Mouse (Mus musculus) heart, postnatal 36 days (tissue): ENCODE measurements around the gene Dmd. TPM values are rescaled to one million over a fixed set of nuclear protein-coding genes. Genes with fewer than 3 reads are reported as not detected.
A peak's percentile ranks its signal among the peaks of the same experiment; 100 is the strongest.
"Not testable (repeated sequence)": the region's sequence is repeated elsewhere in the genome, so short reads cannot be mapped to it uniquely, and the experiment has no call there.

ENCODE experiments used
- DNase-seq, 2 experiments: peaks; one replicate each; pipeline ENCODE4 v3.0.0; 2021 to 2022
- intact Hi-C: fragments of 180-260 bp; cut with DNase I; formaldehyde crosslinking; loops from one replicate; pipeline ENCODE4 v1.15.1; 2025
- total RNA-seq, 2 experiments: library from RNA; stranded (reverse); gene quantifications; 2 replicates each; pipeline ENCODE4 v1.2.3; 2021

Dmd gene
- total RNA-seq: 100 to 1,000 TPM in 1 of 2 experiments, 10 to 100 TPM in 1; 90.4 to 101 TPM

DNA sequence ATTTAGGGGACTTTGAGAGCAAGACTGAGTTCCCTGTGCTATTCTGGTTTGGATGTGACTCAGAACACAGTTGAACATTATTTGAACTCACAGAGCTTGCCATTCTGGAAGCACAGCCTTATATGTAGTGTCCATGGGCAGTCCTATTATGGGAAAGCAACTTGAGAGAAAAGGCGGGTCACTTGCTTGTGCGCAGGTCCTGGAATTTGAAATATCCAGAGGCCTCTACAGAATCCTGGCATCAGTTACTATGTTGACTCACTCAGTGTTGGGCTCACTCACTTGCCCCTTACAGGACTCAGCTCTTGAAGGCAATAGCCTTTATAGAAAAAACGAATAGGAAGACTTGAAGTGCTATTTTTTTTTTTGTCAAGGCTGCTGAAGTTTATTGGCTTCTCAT is at the start of gene Dmd:
Gene Dmd, plus strand, starts transcription at position 241 of the 400 bp plus-strand sequence.
- intact Hi-C loops: no loop called here
- peak; percentile 4 to 7 for DNase-seq

DNA sequence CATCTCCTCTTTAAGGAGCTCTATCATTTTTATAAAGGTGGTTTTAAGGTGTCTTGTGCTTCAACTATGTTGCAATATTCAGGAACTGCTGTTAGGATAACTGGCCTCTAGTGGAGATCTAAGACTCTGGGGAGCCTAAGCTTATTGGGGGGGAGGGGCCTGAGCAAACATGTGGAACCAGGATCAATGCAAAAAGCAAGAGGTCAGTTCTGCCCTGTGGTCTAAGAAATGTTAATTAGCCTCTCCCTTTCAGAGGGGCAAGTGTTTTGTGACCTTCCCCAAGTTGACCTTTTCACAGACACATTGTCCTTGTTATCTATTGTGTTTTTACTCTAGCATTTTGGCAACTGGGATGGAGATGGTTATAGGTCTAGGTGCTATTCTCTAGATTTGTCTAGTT is 47.2 kb upstream of the Dmd start:
- intact Hi-C loops: no loop called here
- no peak for DNase-seq

DNA sequence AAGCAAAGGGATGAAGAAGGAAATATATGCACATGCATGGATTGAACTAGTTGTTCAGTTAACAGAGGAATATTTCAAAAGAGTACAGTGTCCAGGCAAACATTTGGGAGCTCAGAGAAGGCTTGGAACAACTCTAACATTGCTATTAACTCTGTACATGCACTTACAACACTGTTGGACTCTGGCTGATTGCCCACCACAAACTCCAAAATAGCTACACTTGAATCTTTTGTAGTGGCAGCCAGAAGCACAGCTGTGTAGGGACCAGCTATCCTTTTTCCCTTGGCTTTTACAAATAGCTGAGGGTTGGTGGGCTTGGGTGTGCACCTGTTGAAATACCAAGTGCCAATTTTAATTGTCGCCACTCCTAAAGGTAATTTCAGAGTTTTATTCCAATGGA is 39.0 kb downstream of the Dmd start:
- DNase-seq: peak in 1 of 2 experiments; percentile 3
- intact Hi-C loops: no loop called here

DNA sequence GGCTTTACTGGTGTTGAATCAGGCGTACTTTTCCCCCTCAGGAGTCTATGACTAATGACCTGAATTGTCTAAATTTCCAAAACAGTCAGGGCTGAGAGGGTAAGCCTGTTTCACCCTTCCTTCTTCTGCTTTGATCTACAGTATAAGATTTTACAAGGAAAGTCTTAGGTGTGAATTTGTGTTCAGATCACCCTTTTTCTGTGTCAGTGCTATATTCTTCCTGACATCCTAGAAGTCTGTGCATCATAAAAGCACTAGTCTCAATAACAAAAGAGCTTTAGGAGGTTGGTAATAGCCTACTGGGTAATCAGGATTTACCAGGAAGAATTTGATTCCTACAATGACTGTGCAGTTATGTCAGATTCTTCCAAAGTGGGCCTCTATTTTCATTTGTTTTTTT is 101.5 kb downstream of the Dmd start:
- intact Hi-C loops: no loop called here
- no peak for DNase-seq

DNA sequence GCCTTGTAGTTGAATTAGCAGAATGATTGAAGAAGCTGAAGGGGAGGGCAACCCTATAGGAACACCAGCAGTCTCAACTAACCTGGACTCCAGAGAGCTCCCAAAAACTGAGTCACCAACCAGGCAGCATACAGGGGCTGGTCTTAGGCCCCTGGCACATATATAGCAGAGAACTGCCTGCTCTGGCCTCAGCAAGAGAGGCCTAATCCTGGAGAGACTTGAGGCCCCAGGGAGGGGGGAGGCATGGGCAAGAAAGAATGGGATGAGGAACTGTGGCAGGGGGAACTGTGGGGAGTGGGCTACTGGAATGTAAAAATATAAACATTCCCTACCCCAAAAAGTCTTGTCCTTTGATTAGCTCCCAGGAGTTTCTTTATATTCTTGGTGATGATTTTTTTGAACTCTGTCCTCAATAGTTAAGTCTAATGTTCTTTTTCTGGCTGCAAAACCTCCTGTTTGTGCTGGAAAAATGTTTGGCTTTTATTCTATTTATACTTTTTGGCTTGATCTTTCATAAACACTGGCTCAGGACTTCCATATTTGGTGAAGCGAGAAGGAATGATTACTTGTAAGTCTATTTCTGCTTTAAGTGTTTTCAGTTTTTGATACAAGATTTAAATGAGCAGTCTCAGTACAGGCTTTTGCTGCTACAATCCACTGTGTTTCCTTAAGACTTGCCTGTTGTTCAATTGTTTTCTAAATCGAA is 167.7 kb downstream of the Dmd start:
- DNase-seq: no peak
- intact Hi-C loops: no loop called here

DNA sequence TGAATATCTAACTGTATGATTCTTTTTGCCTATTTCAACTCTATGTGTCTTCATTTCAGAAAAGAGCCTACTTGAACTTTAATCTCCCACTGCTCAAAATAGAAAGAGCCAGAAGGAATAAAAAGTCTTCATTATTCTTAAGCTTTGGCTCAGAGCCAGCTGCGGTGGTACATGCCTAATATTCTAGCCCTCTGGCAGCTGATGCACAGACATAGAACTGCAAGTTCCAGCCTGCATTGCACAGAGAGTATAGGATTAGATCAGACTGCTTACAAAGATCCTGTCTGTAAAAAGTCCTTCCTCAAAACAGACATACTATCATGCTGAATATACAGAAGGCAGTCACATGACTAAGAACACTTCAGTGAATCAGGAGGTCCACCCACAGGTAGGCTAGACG is 168.5 kb downstream of the Dmd start:
- intact Hi-C loops: no loop called here
- DNase-seq: no peak

DNA sequence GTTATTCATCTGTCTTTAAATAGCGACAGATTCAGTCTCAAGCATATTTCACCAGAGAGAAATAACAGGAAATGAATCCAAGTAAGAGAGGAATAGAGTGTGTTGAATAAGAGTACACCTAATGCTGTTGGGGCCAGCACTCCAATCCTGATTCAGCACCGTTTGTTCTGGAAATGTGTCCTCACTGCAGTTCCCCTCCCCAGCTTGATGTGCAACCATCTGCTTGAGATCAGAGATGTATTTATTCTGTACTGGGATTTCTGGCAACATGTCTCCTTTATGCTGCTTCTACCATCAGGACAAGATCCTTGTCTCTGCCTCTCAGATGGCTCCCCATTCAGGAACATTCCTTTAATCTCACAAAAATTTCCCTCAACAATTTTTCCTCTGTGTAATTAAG is 271.9 kb downstream of the Dmd start:
- intact Hi-C loops: no loop called here
- DNase-seq: no peak

DNA sequence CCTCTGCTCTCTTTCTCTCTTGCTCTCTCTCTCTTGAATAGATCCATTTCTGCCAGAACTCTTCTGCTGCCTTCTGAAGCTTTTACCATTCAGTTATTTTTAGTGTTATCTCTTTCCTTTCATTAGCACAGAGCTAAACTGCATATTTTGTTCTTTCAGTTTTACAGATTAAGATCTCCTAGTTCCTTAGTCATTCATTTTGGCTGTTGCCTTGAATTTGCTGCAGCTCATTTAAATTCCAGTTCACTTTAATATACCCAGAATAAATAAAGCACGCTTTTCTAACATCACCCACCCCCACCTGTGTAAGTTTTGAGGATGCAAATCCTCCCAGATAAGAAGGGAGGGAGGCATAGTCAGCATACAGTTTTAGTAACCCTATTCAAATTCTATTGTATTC is 272.4 kb downstream of the Dmd start:
- intact Hi-C loops: no loop called here
- DNase-seq: no peak

DNA sequence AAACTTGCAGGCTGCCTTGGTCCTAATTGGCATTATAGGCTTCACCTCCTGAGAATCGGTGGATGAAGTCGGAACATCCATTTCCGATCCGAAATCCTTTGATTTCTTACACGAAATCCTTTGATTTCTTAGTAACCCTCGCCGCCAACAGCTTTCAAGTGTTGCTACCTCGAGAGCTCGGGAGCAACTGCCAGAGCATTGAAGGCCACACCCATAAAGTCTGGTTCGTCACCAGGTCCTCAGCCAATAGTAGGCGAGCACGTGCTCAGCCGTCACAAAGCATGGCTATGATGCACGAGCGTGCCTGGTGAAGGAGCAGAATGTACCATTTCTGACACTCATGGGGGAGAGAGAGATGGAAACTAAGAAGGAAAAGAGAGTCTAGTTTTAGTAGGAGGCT is 538.9 kb downstream of the Dmd start, which contains the start of gene Tsga8:
Gene Tsga8, minus strand, starts transcription at position 327 of the 400 bp plus-strand sequence.
- intact Hi-C loops: no loop called here
- no peak for DNase-seq

DNA sequence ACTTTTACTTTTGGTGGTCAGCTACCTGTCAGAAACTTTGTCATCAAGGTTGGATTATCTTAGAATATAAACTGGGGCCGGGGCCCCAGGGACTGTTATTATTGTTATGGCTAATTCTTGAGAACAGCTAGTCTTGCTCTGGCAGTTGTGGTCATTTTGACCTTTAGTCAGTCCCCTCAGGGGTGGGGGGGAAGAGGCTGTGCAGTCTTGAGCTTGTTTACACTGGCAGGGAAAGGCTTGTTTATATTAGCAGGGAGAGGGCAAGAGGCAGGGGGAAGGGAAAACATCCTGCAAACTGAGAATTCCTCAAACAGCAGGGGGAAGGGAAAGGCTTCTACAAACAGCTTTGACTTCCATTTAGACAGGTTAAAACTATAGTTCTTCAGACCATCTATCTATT is 726.3 kb downstream of the Dmd start:
- no peak for DNase-seq
- intact Hi-C loops: no loop called here

DNA sequence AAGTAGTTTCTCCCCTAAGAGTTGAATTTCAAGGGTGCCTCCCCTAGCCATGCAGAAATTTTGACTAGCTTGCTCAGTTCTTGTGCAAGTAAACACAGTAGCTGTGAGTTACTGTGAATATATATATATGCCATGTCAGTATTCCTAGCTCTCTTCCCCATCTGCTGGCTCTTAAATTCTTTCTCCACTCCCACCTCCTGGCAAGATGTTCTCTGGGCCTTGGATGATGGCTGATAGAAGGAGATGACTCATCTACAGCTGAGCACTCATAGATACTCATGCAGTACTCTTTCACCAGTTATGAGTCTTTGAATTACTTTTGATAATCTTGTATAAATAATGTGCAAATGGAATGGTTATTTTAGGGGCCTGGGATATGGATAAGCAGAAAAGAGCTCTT is 737.9 kb downstream of the Dmd start:
- intact Hi-C loops: no loop called here
- DNase-seq: no peak

DNA sequence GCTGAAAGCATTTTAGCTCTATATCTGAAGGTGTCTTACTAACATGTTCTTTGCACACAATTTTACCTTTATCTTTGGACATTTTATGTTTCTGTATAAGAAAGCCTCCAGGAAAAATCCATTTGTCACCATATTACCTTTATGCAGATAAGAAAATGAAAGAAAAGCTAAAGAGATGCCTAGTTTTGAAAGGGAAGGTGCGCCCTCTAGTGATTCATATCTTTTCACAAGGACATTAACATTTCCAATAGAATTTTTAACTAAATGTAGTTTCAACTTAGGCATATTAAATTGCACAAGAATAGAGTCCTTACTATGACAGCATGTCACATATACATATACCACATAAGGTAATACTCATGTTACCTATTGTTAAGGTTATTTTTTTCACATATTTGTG is 791.9 kb downstream of the Dmd start:
- intact Hi-C loops: no loop called here

DNA sequence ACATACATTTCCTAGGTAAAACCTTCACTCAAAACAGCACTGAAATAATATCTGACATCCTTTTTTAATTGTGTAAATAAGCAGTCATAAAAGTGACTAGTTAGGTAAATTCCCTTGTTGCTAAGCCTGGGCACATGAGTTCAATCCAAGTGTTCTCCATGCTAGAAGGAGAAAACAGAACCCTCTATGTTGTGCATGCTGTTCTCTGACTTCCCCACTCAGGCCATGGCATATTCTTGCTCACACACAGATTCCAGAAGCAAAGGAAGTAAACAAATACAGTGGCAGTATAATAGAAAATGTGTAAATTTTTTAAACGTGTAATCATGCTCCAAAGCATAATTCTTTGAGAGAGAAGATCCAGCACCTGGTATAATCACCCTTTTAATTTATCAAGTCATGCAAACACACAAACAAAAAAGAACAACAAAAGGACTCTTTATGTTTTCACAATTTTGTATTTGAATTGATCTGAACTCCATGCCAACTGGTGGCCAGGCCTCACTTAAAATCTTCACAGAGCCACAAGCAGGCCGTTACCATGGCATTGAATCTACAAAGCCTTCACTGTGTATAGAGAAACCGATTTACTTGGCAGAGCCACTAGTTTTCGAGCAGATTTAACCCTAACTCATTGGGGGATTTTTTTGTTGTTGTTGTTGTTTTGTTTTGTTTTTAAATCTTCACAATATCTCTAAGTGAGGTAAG is 797.8 kb downstream of the Dmd start:
- intact Hi-C loops: no loop called here
- no peak for DNase-seq

More for the DNA sequence above, 791.9 kb downstream of the Dmd start:
- no peak for DNase-seq

DNA sequence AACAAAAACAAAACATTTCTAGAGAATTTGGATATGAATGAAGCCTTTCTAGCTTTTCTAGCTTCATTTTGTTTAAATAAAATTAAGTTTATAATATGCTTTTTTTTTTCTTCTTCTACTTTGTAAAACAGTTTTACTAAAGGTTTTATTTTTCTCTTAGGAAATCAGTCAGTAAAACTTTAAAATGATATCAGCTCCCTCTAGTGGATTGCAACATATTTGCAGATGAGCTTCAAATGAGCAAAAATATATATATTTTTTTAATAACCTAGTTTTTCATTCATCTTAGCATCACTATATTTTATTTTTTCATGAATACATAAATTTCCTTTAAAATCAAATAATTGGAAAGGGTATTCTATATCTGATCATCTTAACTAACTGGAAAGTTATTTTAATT is 838.7 kb downstream of the Dmd start:
- intact Hi-C loops: no loop called here
- no peak for DNase-seq

DNA sequence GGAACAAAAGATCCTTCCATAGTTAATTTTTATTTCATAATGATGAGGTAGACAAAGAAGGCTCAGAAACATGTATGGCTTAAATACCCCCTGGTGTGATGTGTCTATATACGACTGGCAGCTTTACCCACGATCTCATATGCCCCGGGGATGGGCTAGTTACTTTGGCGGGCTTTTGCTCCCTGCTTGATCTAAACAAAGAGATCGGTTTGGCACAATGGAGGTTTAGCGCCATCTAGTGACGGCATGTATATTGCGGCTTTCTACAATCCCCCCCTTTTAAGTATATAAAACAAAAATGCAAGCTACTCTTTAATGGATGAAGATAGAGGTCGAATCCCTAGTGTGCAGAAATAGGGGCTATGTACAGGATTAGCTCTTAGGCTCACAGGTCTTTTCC is 918.8 kb downstream of the Dmd start:
- intact Hi-C loops: not testable (repeated sequence)
- DNase-seq: peak in 1 of 2 experiments; percentile 8

DNA sequence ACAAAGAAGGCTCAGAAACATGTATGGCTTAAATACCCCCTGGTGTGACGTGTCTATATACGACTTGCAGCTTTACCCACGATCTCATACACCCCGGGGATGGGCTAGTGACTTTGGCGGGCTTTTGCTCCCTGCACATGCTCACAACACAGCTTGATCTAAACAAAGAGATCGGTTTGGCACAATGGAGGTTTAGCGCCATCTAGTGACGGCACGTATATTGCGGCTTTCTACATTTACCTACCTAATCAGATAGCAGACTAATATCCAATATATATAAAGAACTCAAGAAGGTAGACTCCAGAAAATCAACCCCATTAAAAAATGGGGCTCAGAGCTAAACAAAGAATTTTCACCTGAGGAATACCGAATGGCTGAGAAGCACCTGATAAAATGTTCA is 926.7 kb downstream of the Dmd start:
- intact Hi-C loops: not testable (repeated sequence)
- peak in 1 of 2 experiments; percentile 22 for DNase-seq

DNA sequence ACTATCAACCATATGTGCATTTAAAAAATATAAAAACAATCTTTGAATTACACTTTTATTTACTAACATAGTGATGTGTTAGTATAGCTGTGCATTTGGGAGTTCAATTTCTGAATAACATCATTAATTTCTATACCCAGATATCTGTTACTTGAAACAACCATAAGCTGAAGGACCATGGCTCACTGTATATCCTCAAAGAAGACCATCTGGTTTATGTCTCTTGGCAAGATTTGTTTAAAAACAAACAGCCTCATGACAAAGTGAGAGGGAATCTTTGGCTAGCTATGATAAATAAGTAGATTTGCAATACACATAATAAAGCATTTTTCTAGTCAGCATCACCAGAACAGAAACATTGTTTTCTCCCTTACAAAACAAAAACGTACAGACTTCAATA is 1027.2 kb downstream of the Dmd start:
- DNase-seq: no peak
- intact Hi-C loops: no loop called here

DNA sequence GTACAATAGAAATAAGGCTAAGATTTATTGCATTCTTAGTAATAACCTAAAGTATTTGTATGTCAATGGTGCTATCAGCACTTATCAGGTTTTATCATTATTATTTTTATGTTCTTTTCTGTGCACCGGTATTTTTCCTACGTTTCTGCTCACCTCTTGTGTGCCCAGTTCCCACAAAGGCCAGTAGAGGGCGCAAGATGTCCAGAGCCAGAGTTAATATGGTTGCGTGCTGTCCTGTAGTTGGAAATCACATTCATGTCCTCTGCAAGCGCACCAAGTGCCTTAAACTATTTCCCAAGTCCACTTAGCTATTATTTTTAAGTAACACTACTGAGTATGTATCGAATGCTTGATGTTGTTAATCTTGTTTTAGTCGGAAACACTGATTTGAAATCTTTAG is 1052.6 kb downstream of the Dmd start:
- peak in 1 of 2 experiments; percentile 15 for DNase-seq
- intact Hi-C loops: no loop called here

DNA sequence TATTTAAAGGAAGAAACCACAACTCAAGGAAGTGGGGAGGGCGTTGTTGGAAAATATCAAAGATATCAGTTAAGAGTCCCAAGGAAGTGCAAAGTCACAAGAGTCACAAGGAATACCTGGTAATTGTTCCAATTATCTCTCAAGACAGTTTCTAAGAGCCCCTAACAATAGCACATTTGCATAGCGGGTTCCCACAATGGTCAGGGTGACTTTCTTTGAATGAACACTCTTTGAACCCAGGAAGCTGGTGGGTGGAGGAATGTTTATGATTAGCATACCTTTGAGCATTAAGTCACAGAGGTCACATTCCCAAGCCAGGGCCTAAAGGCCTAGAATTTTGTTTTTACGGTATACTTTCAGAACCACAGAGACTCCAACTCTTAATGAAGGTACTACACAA is 1113.8 kb downstream of the Dmd start:
- intact Hi-C loops, DNase-seq: not testable (repeated sequence)

DNA sequence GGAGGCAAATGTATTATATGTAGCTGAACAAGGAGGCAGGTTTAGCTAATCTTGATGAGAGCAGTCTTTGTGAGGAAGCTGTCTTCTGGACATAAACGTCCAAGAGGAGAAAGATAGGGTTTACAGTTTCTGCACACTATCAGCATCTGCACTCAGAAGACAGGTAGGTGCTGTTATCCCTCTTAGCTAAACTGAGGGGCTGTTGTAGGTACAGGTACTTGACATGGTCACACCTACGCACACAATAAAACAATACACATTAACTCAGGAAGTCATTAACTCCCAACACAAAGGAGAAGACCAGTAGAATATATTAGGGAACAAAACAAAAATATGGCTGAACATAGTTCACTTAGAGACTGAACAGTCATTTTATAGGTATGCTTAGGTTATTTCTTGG is 1217.2 kb downstream of the Dmd start:
- no peak for DNase-seq
- intact Hi-C loops: no loop called here

DNA sequence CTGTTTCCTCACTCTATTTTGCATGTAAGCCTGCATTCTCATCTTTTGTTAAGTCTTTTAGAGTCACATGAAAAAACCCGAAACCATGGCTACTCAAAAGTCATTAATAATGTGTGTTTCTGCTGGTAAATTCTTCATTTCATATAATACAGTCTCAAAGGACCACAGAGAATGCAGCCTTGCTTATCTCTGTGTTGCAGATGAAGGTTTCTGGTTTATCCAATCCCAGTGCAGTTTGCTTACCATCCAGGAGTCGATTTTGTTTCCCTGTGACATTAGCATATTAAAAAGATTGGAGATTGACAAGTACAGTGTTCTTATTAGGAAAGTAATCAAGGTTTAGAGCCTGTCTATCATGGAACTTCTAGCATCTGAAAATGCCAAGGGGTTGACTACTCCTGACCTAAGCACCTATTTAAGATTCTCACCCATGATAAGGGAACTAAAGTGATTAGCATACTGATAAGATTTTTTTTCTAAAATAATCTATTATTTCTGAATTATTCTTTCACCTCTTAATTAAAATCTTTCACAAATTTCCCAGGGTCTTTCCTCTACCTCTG is 1292.7 kb downstream of the Dmd start:
- intact Hi-C loops: no loop called here
- no peak for DNase-seq

DNA sequence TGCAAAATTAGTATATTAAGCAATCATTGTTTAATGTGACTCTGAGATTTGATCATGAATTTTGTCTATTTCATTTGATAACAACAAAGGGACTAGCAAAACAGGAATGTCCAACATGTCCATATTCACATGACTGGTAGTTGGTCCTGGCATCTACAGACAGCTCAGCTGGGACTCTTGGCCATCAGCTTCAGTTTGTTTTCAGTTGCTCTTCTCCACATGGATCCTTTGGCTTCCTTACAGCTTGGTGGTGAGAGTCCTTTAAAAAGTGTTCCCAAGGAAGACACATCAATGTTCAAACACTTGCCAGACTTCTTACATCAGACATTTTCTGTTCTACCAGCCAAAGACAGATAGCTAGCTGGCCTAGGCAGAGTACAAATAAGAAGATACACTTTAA is 1381.9 kb downstream of the Dmd start:
- intact Hi-C loops: no loop called here
- no peak for DNase-seq
